Mouse (Mus musculus): ENCODE measurements around the gene Spink2. TPM values are rescaled to one million over a fixed set of nuclear protein-coding genes. Genes with fewer than 3 reads are reported as not detected.
A peak's percentile ranks its signal among the peaks of the same experiment; 100 is the strongest.

Spink2 gene
- polyA plus RNA-seq (2016; fragmentation: Nextera tagmentation; extraction: Ambion mirVana), result 0.50 and 0.52 TPM in 2 replicates

GRCm38 (mm10) chr5:77211236-77211635 lies at the start of gene Spink2:
Gene Spink2, minus strand, starts transcription at chr5:77211471.
- H3K27me3 ChIP-seq (ENCODE audit: insufficient read depth, poor library complexity, severe bottlenecking), result peaks cover 4% of the 10 kb centered on the region; the same call in 1 of the 2 replicates
- H3K9me3 ChIP-seq, result no peaks in the 10 kb centered on the region
- peak within 1 kb of the TSS; percentile 50 for H3K4me3 ChIP-seq
- H3K36me3 ChIP-seq, result no peaks in the 10 kb centered on the region
- peak; percentile 66 for DNase-seq (ENCODE audit: low spot score)
- 5% methylated on average over 17 of the region's 18 CpGs for WGBS
- H3K27ac ChIP-seq, result peak within 1 kb of the TSS; percentile 13; the same call in 1 of the 2 replicates
- H3K4me1 ChIP-seq (replicated peaks), result peaks cover 8% of the 10 kb centered on the region; the same call in 1 of the 2 replicates

GRCm38 (mm10) chr5:77260141-77260540 lies 48.9 kb upstream of the Spink2 start:
- DNase-seq (ENCODE audit: low spot score), result no peak

DNA sequence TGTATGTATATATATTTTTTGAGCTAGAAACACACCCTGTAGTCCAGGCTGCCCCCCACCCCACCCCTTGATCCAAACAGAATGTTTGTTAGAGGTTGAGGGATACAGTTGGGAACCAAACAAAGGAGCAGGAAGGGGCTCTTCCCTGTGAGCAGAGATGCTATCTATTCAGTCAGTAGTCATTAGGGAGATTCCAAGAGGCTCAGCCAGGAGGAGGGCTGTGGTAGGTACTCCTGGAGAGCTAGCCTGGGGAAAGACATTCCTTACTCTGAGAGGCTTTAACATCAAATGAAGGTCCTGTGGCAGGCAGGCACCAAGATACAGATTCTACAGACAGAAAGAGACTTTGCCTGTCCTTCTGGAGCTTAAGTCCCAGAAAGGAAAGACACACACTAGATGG lies 48.0 kb upstream of the Spink2 start:
- Histone ChIP-seq H3K36me3 (no peaks in the 10 kb centered on the region), H3K4me1 (replicated peaks) (peaks cover 21% of the 10 kb centered on the region), H3K27ac (no peak overlapping the region), H3K4me3 (no peak overlapping the region), H3K27me3 (ENCODE audit: insufficient read depth, poor library complexity, severe bottlenecking) (peaks cover 17% of the 10 kb centered on the region), H3K9me3 (no peaks in the 10 kb centered on the region)
- no peak for DNase-seq (ENCODE audit: low spot score)

More at GRCm38 (mm10) chr5:77260141-77260540, 48.9 kb upstream of the Spink2 start:
- no peaks in the 10 kb centered on the region for H3K36me3 ChIP-seq
- no peak overlapping the region for H3K27ac ChIP-seq
- 63% methylated on average over 6 of the region's 6 CpGs for WGBS
- H3K4me1 ChIP-seq (replicated peaks), result peaks cover 21% of the 10 kb centered on the region
- no peak overlapping the region for H3K4me3 ChIP-seq
- no peaks in the 10 kb centered on the region for H3K9me3 ChIP-seq
- peaks cover 21% of the 10 kb centered on the region for H3K27me3 ChIP-seq (ENCODE audit: insufficient read depth, poor library complexity, severe bottlenecking)

GRCm38 (mm10) chr5:77257603-77258002 lies 46.3 kb upstream of the Spink2 start:
- H3K27me3 ChIP-seq (ENCODE audit: insufficient read depth, poor library complexity, severe bottlenecking), result 0 out of 2 replicates have a peak, but pooled peaks cover under 1% of the 10 kb centered on the region
- no peaks in the 10 kb centered on the region for H3K9me3 ChIP-seq
- H3K27ac ChIP-seq, result no peak overlapping the region
- peaks cover 19% of the 10 kb centered on the region for H3K4me1 ChIP-seq (replicated peaks)
- no peak for DNase-seq (ENCODE audit: low spot score)
- WGBS, result 81% methylated on average over 3 of the region's 3 CpGs
- no peaks in the 10 kb centered on the region for H3K36me3 ChIP-seq
- no peak overlapping the region for H3K4me3 ChIP-seq

DNA sequence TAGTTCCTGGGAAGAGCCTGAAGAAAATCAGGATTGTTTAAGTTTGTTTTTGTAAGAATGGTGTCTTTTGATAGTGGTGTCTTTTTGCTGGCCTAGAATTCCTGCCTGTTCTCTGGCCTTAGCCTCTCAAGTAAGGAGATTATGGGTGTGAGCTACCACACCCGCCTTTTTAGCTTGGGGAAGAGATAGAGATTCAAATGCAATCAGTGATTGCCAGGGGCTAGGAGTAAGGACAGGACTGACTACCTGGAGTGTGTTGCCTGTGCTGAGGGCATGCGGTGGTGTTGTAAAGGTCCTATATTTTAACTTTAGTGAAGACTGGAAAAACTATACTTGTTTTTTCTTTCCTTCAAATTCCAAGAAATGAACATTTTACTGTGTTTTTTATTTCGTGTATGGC lies 43.1 kb upstream of the Spink2 start:
- H3K4me3 ChIP-seq, result no peak overlapping the region
- H3K27me3 ChIP-seq (ENCODE audit: insufficient read depth, poor library complexity, severe bottlenecking), result no peaks in the 10 kb centered on the region
- H3K9me3 ChIP-seq, result no peaks in the 10 kb centered on the region
- no peaks in the 10 kb centered on the region for H3K36me3 ChIP-seq
- DNase-seq (ENCODE audit: low spot score), result no peak
- no peak overlapping the region for H3K27ac ChIP-seq
- peaks cover 9% of the 10 kb centered on the region; the same call in 1 of the 2 replicates for H3K4me1 ChIP-seq (replicated peaks)
- 69% methylated on average over 3 of the region's 3 CpGs for WGBS

GRCm38 (mm10) chr5:77253154-77253553 lies 41.9 kb upstream of the Spink2 start:
- peaks cover 9% of the 10 kb centered on the region; the same call in 1 of the 2 replicates for H3K4me1 ChIP-seq (replicated peaks)
- H3K4me3 ChIP-seq, result no peak overlapping the region
- no peaks in the 10 kb centered on the region for H3K36me3 ChIP-seq
- H3K27ac ChIP-seq, result no peak overlapping the region
- WGBS, result 77% methylated on average over 1 of the region's 1 CpGs
- no peaks in the 10 kb centered on the region for H3K27me3 ChIP-seq (ENCODE audit: insufficient read depth, poor library complexity, severe bottlenecking)
- DNase-seq (ENCODE audit: low spot score), result no peak
- no peaks in the 10 kb centered on the region for H3K9me3 ChIP-seq

- no peaks in the 10 kb centered on the region for H3K36me3 ChIP-seq
- 69% methylated on average over 8 of the region's 8 CpGs for WGBS
- DNase-seq (ENCODE audit: low spot score), result no peak
- H3K4me1 ChIP-seq (replicated peaks), result peaks cover 9% of the 10 kb centered on the region; the same call in 1 of the 2 replicates
- H3K27ac ChIP-seq, result no peak overlapping the region
- H3K9me3 ChIP-seq, result no peaks in the 10 kb centered on the region
- no peak overlapping the region for H3K4me3 ChIP-seq
- no peaks in the 10 kb centered on the region for H3K27me3 ChIP-seq (ENCODE audit: insufficient read depth, poor library complexity, severe bottlenecking)
Observed at GRCm38 (mm10) chr5:77252115-77252827, 41.0 kb upstream of the Spink2 start.

- DNase-seq (ENCODE audit: low spot score), result no peak
- Histone ChIP-seq H3K27ac (no peak overlapping the region), H3K4me3 (no peak overlapping the region), H3K4me1 (replicated peaks) (peaks cover 9% of the 10 kb centered on the region; the same call in 1 of the 2 replicates), H3K36me3 (no peaks in the 10 kb centered on the region), H3K9me3 (no peaks in the 10 kb centered on the region), H3K27me3 (ENCODE audit: insufficient read depth, poor library complexity, severe bottlenecking) (no peaks in the 10 kb centered on the region)
- 40% methylated on average over 5 of the region's 5 CpGs for WGBS
Observed at GRCm38 (mm10) chr5:77251656-77252055, 40.4 kb upstream of the Spink2 start.

GRCm38 (mm10) chr5:77250083-77250482 lies 38.8 kb upstream of the Spink2 start:
- Histone ChIP-seq H3K9me3 (no peaks in the 10 kb centered on the region), H3K27me3 (ENCODE audit: insufficient read depth, poor library complexity, severe bottlenecking) (no peaks in the 10 kb centered on the region), H3K4me3 (no peak overlapping the region), H3K36me3 (no peaks in the 10 kb centered on the region), H3K4me1 (replicated peaks) (peaks cover 22% of the 10 kb centered on the region), H3K27ac (no peak overlapping the region)
- no peak for DNase-seq (ENCODE audit: low spot score)
- WGBS, result 74% methylated on average over 9 of the region's 9 CpGs

DNA sequence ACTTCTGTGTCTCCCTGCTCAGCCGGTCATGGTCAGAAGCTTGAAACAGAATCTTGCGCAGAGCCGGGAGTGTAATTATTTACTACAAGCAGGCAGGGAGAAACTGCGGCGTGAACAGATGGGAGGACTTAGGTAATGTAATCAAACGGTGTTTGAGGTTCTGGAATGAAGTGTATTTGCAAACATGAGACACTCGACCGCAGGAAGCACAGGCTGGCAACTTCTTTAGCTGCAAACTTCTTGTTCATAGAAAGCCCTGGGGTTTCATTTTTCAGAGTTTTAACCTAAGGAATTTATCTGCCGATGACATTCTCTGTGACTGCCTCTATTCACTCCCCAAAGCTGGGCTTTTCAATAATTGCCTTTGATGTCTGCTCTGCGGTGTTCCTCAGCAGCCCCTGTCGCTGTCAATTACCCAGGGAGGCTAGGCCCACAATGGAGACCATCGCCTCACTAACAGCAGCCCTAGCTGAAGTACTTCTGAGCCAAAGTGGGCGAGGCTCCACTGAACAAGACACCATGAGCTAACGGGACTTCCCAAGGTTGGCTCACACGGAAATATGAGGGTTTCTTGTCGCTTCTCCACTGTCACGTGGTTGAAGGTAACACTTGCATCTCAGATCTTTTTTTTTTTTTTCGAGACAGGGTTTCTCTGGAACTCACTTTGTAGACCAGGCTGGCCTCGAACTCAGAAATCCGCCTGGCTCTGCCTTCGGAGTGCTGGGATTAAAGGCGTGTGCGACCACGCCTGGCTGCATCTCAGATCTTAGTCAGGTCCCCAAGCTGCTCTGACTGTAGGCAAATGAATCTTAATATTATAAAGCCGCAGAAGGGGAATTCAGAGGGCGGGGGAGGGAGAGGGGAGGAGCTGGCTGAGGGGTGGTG lies 34.8 kb upstream of the Spink2 start:
- H3K4me3 ChIP-seq, result peak overlapping the region; percentile 30
- WGBS, result 34% methylated on average over 26 of the region's 26 CpGs
- no peaks in the 10 kb centered on the region for H3K27me3 ChIP-seq (ENCODE audit: insufficient read depth, poor library complexity, severe bottlenecking)
- no peaks in the 10 kb centered on the region for H3K9me3 ChIP-seq
- H3K27ac ChIP-seq, result no peak overlapping the region; the same call in 1 of the 2 replicates
- H3K4me1 ChIP-seq (replicated peaks), result peaks cover 28% of the 10 kb centered on the region
- H3K36me3 ChIP-seq, result no peaks in the 10 kb centered on the region
- peak; percentile 49 for DNase-seq (ENCODE audit: low spot score)

DNA sequence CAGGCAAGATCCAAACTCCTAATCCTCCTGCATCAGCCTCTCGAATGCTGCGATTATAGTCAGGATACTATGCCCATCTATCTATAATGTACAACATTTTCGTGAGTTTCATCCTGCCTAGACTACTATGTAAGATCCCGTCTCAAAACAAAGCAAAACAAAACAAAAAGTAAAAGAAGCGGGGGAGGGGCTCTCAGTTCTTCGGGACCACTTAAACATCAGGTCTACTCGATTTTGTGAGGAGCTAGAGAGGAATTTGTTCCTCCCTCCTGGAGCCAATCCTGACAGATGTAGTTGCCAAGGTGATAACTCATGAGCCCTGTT lies 34.2 kb upstream of the Spink2 start:
- H3K4me3 ChIP-seq, result peak overlapping the region; percentile 30
- 43% methylated on average over 7 of the region's 7 CpGs for WGBS
- no peaks in the 10 kb centered on the region for H3K36me3 ChIP-seq
- H3K27me3 ChIP-seq (ENCODE audit: insufficient read depth, poor library complexity, severe bottlenecking), result no peaks in the 10 kb centered on the region
- no peak overlapping the region for H3K27ac ChIP-seq
- H3K9me3 ChIP-seq, result no peaks in the 10 kb centered on the region
- H3K4me1 ChIP-seq (replicated peaks), result peaks cover 28% of the 10 kb centered on the region
- no peak for DNase-seq (ENCODE audit: low spot score)

GRCm38 (mm10) chr5:77244331-77244987 lies 33.2 kb upstream of the Spink2 start:
- Histone ChIP-seq H3K4me3 (no peak overlapping the region), H3K27me3 (ENCODE audit: insufficient read depth, poor library complexity, severe bottlenecking) (no peaks in the 10 kb centered on the region), H3K27ac (no peak overlapping the region), H3K4me1 (replicated peaks) (peaks cover 28% of the 10 kb centered on the region), H3K36me3 (no peaks in the 10 kb centered on the region), H3K9me3 (no peaks in the 10 kb centered on the region)
- 47% methylated on average over 8 of the region's 8 CpGs for WGBS
- no peak for DNase-seq (ENCODE audit: low spot score)

Data from hindbrain, embryonic 10.5 days (tissue).